ENCODE assay signal across 17 mouse cellular contexts in the genomic region with DNA sequence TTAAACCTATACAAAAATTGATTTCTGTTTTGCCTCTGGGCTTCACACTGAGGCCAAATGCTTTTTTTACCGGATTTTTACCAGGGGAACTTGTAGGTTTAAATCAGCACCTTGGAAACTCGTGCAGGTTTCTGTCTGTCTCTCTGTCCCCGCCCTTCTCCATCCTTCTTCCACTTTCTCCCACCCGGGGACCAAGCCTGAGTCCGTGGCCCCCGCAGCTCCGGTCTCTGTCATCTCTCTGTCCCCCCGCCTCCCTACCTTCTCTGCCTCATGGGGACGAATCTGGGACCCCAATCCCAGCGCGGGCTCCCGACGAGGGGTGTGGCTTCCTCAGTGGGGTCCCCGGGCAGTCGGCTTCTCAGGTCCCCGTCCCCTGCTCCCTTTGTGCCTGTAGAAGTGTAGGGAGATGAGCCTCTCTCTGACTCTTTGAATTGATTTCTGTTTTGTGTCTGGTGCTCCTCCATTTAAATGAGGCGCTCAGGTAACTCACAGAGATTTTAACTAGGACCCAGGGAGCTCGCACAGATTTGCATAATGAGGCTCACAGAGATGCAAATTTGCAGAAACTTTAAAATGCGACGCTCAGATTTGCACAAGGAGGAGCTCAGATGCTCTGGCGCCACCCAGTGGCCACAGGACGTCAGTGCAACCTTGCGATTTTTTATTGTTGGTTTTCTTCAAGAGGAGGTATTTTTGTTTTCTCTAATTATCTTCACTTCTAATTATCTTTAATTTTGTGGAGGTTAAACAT. TPM values are rescaled to one million over a fixed set of nuclear protein-coding genes. Genes with fewer than 3 reads are reported as not detected.
DNase-seq lines count a peak whose midpoint lies in the region; ATAC-seq and TF ChIP-seq lines count a peak whose summit lies in the region.
"Not testable (repeated sequence)": the region's sequence is repeated elsewhere in the genome, so short reads cannot be mapped to it uniquely, and the experiment has no call there.
"Had no signal": no experiment of that assay in that cellular context is flagged by ENCODE, and none has a peak within 500 bp of the region (broad histone marks: within the 10 kb centered on the region; RNA-seq: fewer than 3 reads in every experiment).

No protein-coding gene starts in this region.

- ATAC-seq in forebrain, embryonic 11.5 days (replicated peaks; ENCODE audit: low FRiP score); hindbrain, postnatal 0 days: not testable (repeated sequence)
- ATAC-seq in megakaryocyte-erythroid progenitor cell, adult 5-6 weeks (replicated peaks; ENCODE audit: low FRiP score, low TSS enrichment, poor library complexity, severe bottlenecking), result peak; percentile 51; the same call in 1 of the 2 replicates

- H3K27me3 ChIP-seq in E14TG2a.4 (ENCODE audit: insufficient read depth, low read length); forebrain, embryonic 11.5 days (ENCODE audit: control insufficient read depth, insufficient read depth, low read length); hindbrain, postnatal 0 days (ENCODE audit: insufficient read depth, low read length): not testable (repeated sequence)

- DNase-seq in R1 (ENCODE audit: low read depth, low spot score), result peak; percentile 98
- DNase-seq in embryo, embryonic 10.5 days (ENCODE audit: low spot score), result peak; percentile 46
- DNase-seq in forebrain, embryonic 11.5 days (ENCODE audit: low spot score), result peak; percentile 52
- DNase-seq in hindbrain, postnatal 0 days (ENCODE audit: low spot score), result peak; percentile 62
- DNase-seq in retina, embryonic 14.5 days (ENCODE audit: low spot score), result peak; percentile 82

- H3K4me2 ChIP-seq in forebrain, embryonic 11.5 days (ENCODE audit: low read depth, low read length, severe bottlenecking); hindbrain, postnatal 0 days (ENCODE audit: low read depth, low read length): not testable (repeated sequence)

- H3K4me1 ChIP-seq in E14TG2a.4 (replicated peaks; ENCODE audit: low read depth, low read length); forebrain, embryonic 11.5 days (replicated peaks; ENCODE audit: control insufficient read depth, insufficient read depth, low read length); hindbrain, postnatal 0 days (ENCODE audit: insufficient read depth, low read length): not testable (repeated sequence)

- WGBS in forebrain, embryonic 11.5 days, result 74% methylated on average over 17 of the region's 23 CpGs
- WGBS in hindbrain, postnatal 0 days, result 68% methylated on average over 5 of the region's 23 CpGs

- peak overlapping the region; percentile 0; the same call in 1 of the 2 replicates for H3K4me3 ChIP-seq in E14TG2a.4 (replicated peaks; ENCODE audit: low read length)
- H3K4me3 ChIP-seq in forebrain, embryonic 11.5 days (ENCODE audit: low read depth, low read length); hindbrain, postnatal 0 days (ENCODE audit: low read length): not testable (repeated sequence)

- TF ChIP-seq CTCF in E14TG2a.4 (conservative IDR thresholded peaks at IDR 0.05; ENCODE audit: low read length); hindbrain, postnatal 0 days (IDR thresholded peaks at IDR 0.05; ENCODE audit: low read depth): not testable (repeated sequence)

- H3K36me3 ChIP-seq in E14TG2a.4 (ENCODE audit: insufficient read depth, low read length), result peaks cover 45% of the 10 kb centered on the region
- H3K36me3 ChIP-seq in forebrain, embryonic 11.5 days (ENCODE audit: control insufficient read depth, insufficient read depth, low read length); hindbrain, postnatal 0 days (ENCODE audit: insufficient read depth, low read length): not testable (repeated sequence)

- H3K27ac ChIP-seq in forebrain, embryonic 11.5 days (ENCODE audit: low read depth, low read length); hindbrain, postnatal 0 days: not testable (repeated sequence)

- not testable (repeated sequence) for H3K9ac ChIP-seq in forebrain, embryonic 11.5 days (ENCODE audit: low read length); hindbrain, postnatal 0 days (replicated peaks; ENCODE audit: low read length)

- H3K9me3 ChIP-seq in E14TG2a.4 (ENCODE audit: low read length), result peaks cover 61% of the 10 kb centered on the region
- not testable (repeated sequence) for H3K9me3 ChIP-seq in forebrain, embryonic 11.5 days (ENCODE audit: control insufficient read depth, low read length); hindbrain, postnatal 0 days (ENCODE audit: low read length)

RNA-seq across cellular contexts. Expression of gene Gm21860, which starts 28.7 kb away (rescaled TPM):
- polyA plus RNA-seq in forebrain, embryonic 11.5 days (2014; fragmentation: Nextera tagmentation; extraction: Ambion mirVana), result not detected in 2 replicates
- not detected in 2 replicates for total RNA-seq in hindbrain, postnatal 0 days (2014; rRNA removed)
- not detected in 2 replicates for polyA plus RNA-seq in hindbrain, postnatal 0 days (2015; fragmentation: Nextera tagmentation; extraction: Ambion mirVana)
- total RNA-seq in megakaryocyte-erythroid progenitor cell, adult 5-6 weeks (2014; fragmentation: Nextera tagmentation), result not detected in 2 replicates
- total RNA-seq in megakaryocyte-erythroid progenitor cell, adult 5-6 weeks (2017), result not detected in 2 replicates
- total RNA-seq: adrenal gland, postnatal 25 days; gastrocnemius, adult 18-20 months; heart, adult 2 months; heart, postnatal 10 days; layer of hippocampus, adult 18-20 months; left cerebral cortex, adult 18-20 months had no signal
- polyA plus RNA-seq: forebrain, embryonic 12.5 days; heart, adult 2 months; kidney, embryonic 14.5 days; limb, embryonic 13.5 days; liver, embryonic 16.5 days had no signal

RNA-seq across cellular contexts. Expression of gene Gm47283, which starts 58.7 kb away (rescaled TPM):
- polyA plus RNA-seq in forebrain, embryonic 11.5 days (2014; fragmentation: Nextera tagmentation; extraction: Ambion mirVana), result not detected in 2 replicates
- total RNA-seq in hindbrain, postnatal 0 days (2014; rRNA removed), result not detected in 2 replicates
- polyA plus RNA-seq in hindbrain, postnatal 0 days (2015; fragmentation: Nextera tagmentation; extraction: Ambion mirVana), result not detected in 2 replicates
- not detected in 2 replicates for total RNA-seq in megakaryocyte-erythroid progenitor cell, adult 5-6 weeks (2014; fragmentation: Nextera tagmentation)
- not detected in 2 replicates for total RNA-seq in megakaryocyte-erythroid progenitor cell, adult 5-6 weeks (2017)
- total RNA-seq: adrenal gland, postnatal 25 days; gastrocnemius, adult 18-20 months; heart, adult 2 months; heart, postnatal 10 days; layer of hippocampus, adult 18-20 months; left cerebral cortex, adult 18-20 months had no signal
- polyA plus RNA-seq: forebrain, embryonic 12.5 days; heart, adult 2 months; kidney, embryonic 14.5 days; limb, embryonic 13.5 days; liver, embryonic 16.5 days had no signal

Comparison
In these comparisons a context has a peak if more than half of its experiments do, and no peak if none do; other contexts are left out.
1. DNase-seq: peak in every context shown above with its lines; median percentile 98 in R1; 82 in retina, embryonic 14.5 days; 62 in hindbrain, postnatal 0 days; 52 in forebrain, embryonic 11.5 days; 46 in embryo, embryonic 10.5 days.